Mouse (Mus musculus): ENCODE results near the gene Ddit4. TPM values are rescaled to one million over a fixed set of nuclear protein-coding genes. Genes with fewer than 3 reads are reported as not detected.
A peak's percentile ranks its signal among the peaks of the same experiment; 100 is the strongest.

Gene Ddit4
- total RNA-seq, 2 experiments from 2014 or later: 0.37 to 0.42 TPM

GRCm38 (mm10) chr10:59949783-59950605 is 1.6 kb downstream of the Ddit4 start:
- ATAC-seq (replicated peaks; ENCODE audit: poor library complexity): no peak

DNA sequence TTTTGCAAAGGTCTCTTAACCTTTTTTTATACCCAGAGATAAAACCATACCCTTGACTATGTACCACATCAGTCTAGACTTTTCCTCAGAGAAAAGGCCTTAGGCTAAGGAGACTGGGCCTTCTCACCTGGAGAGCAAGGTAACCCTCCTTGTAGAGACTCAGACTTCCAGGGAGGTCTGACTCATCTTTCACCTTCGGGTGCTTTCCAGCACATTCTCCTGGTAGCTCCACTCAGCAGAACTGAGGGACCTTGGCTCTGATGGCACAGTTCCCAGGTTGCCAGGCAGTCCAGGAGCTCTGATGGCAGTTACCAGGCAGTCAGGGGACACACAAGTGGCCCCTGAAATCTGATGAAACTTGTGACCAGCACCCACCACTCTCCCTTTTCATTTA is 2.4 kb downstream of the Ddit4 start:
- ATAC-seq (replicated peaks; ENCODE audit: poor library complexity): no peak

GRCm38 (mm10) chr10:59948363-59949254 is 3.0 kb downstream of the Ddit4 start:
- ATAC-seq (replicated peaks; ENCODE audit: poor library complexity): no peak

DNA sequence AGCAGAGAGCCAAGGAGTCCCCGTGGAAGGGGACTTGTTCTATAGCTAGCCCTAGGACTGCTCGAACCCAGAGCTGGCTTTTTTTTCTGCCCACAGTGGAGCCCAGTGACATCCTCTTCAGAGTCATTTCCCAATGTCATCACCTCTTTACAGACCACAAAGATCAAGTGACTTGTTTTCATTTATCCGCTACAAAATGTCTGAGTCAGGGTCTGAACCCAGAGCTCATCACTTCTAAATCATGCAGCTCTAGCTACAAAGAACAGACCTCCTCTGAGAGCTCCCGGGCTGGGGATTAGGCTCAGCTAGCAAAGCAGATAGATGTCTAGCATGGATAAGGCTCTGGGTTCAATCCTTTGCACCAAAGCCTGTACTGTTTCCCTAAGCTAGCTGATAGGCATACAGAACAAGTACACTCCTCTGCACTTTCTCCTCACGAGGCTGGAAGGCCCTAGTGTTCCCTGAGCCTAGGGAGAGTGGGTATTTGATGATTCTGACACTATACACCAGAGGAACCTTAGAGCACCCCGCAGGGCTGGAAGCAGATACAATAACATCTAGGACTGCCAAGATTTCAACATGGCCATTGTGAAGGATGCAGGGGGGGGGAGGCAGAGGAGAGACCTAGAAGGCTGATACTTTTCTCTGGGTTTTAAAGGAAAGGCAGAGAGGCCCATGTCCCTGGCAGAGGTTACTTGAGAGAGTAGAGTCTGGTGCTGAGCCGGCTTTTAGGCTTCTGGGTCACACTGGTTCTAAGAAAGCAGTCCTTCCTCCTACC is 4.1 kb downstream of the Ddit4 start:
- no peak for ATAC-seq (replicated peaks; ENCODE audit: poor library complexity)

- no peak for ATAC-seq (replicated peaks; ENCODE audit: poor library complexity)
Measured at GRCm38 (mm10) chr10:59946362-59946761, 5.3 kb downstream of the Ddit4 start.

DNA sequence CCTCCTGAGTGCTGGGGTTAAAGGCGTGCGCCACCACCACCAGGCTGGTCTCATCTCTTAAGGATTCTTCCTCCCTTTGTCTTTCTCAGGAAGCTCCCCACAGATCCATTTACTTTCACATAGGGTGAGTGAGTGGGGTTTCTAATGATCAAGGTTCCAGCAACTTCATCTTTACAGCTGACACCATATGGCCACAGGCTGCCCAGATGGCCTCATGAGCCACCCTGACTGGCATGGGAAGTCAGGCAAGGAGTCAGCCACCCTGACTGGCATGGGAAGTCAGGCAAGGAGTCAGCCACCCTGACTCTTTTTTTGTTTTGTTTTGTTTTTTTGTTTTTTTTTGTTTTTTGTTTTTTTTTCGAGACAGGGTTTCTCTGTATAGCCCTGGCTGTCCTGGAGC is 6.2 kb downstream of the Ddit4 start:
- ATAC-seq (replicated peaks; ENCODE audit: poor library complexity): no peak

DNA sequence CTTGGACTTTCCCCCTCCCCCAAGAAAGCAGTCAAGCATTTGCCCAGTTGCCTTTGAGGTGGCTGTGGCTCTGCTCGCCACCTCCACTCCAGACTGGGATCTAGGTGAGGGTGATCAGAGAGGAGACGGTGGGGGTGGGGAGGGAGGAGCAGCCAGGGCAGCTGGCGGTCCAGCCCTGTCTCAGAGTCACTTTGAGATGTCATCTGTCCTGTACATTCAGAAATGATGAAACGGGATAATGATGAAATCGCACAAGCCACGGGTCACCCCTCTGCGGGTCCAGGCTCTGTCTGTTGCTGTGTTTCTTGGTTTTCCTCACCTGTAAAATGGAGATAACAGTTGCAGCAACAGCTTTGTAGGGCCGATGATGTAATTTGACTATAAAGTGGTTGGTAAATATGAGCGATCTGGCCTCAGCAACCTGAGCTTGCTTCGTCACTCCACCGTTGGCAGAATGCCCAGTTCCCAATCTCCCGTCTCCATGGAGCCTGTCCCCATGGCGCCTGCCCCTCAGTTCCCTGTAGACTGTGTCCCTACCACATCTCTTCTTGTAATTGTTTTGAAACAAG is 8.1 kb downstream of the Ddit4 start:
- ATAC-seq (replicated peaks; ENCODE audit: poor library complexity): peak; percentile 80

DNA sequence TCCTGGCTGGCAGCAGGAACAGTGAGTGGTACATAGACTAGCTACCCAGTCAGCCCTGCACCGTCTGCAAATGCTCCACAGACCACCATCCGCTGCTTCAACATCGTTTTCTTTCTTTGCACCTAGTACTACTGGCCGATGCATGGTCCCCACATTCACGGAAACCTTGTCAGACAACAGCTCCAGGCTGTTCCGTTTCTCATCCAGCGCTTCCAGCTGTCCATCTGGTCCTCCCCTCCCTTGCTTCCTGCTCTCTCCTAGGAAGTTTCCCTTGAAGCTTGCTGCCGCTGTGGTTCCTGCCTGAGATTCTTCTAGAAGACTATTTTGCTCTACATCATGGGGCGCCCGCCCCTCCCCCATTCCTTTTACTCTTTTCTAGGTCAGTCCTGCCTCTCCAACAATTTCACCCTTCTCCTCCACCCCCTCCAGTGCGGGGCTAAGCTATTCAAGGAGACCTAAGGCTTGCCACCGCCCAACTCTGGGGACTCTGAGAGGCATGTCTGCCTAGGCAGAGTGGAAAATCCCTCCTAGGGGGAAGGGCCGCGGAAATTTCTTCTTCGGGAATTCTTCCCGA is 8.7 kb downstream of the Ddit4 start:
- no peak for ATAC-seq (replicated peaks; ENCODE audit: poor library complexity)

- no peak for ATAC-seq (replicated peaks; ENCODE audit: poor library complexity)
Measured at GRCm38 (mm10) chr10:59942281-59942846, 9.3 kb downstream of the Ddit4 start.

GRCm38 (mm10) chr10:59939081-59939480 is 12.6 kb downstream of the Ddit4 start:
- ATAC-seq (replicated peaks; ENCODE audit: poor library complexity): no peak

GRCm38 (mm10) chr10:59938662-59939061 is 13.0 kb downstream of the Ddit4 start:
- no peak for ATAC-seq (replicated peaks; ENCODE audit: poor library complexity)

DNA sequence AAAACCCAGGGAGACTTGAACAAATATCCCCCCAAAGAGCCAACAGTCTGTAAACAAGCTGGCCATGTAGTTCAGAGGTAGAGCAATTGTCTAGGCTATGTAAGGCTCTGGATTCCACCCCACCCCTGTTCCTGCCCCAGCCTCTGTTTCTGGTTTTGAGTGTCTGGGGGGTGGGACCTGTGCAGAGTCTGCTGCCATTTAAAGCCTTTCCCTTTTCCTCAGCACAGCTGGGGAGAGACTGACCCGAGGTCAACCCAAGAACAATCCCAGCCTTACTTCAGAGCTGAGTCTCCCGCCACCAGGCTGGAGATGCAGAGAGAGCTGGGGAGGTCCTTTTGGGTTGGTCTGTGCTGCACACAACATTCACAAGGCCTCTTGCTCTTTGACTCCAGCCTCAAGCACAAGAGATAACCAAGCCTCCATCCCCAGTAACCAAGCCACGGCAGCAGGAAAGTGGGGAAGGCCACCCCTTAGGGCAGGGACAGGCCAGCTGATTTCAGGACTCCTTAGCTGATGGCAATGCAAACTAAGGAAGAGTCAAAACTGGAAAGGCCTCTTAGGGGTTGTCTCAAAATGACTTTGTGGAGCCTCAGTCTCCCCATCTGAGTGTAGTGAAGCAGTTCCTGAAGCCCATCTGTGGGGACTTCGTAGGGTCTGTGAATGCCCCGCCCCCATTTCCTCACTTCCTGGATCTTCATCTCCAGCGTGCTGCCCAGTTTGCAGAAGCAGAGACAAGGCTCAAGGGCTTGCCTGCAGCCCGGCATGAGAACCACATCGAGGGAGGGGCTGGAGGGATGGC is 15.4 kb downstream of the Ddit4 start:
- peak; percentile 64 for ATAC-seq (replicated peaks; ENCODE audit: poor library complexity)

DNA sequence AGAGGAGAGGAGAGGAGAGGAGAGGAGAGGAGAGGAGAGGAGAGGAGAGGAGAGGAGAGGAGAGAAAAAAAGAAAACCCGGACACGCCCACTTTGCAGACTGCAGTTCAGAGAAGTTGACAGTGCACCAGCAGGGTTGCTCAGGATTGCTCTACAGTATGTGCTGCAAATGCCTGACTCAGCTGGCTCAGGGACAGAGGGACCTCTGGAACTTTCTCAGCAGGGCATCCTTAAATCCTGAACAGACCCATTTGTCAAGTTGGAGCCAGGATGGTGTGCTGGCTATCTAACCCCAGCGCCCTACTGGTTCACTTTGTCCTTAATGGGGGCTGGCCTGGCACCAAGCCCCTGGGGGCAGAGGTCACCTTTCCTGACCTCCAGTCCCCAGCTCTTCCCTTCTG is 17.6 kb downstream of the Ddit4 start:
- no peak for ATAC-seq (replicated peaks; ENCODE audit: poor library complexity)

GRCm38 (mm10) chr10:59932521-59932920 is 19.1 kb downstream of the Ddit4 start:
- ATAC-seq (replicated peaks; ENCODE audit: poor library complexity): peak; percentile 90

DNA sequence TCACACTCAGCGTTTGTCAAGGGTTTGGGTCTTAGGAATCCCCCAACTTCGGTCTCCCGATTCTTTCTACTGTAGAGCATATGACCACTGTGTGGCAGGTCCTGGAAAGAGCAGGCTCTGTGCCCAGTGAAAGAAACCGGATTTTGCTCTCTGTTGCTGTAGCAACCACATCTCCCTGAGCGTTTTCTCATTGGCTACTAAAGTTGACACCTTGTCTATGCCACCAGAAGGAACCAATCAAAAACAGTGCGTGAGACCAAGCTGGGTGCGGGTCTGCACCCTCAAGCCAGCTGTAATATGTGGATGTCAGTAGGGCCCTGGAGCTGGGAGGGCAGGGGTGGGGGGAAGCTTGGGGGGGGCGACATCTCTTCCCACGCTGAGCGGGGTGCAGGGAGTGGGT is 20.6 kb downstream of the Ddit4 start:
- no peak for ATAC-seq (replicated peaks; ENCODE audit: poor library complexity)

- ATAC-seq (replicated peaks; ENCODE audit: poor library complexity): no peak
Measured at GRCm38 (mm10) chr10:59929205-59929604, 22.4 kb downstream of the Ddit4 start.

DNA sequence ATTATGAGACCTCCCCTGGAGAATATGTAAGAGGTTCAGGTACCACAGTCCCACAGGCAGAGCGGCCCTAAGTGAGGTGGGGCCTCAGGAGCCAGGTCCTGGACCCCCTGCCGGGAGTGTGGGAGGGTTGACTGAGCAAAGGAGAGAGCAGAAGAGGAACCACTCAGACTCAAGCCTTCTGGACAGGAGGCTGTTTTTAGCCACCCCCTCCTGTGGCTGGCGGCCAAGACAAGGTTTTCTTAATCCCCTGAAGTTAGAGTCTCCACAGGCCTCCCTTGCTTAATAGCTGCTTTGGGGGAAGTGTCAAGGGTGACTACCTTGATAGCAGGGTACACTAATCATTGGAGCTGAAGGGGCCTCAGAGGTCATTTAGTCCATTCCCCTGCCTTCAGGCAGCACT is 27.3 kb downstream of the Ddit4 start:
- ATAC-seq (replicated peaks; ENCODE audit: poor library complexity): peak; percentile 55

GRCm38 (mm10) chr10:59923493-59923892 is 28.1 kb downstream of the Ddit4 start:
- ATAC-seq (replicated peaks; ENCODE audit: poor library complexity): no peak

Measured in megakaryocyte progenitor cell, adult 5-6 weeks (primary cell).